Mouse (Mus musculus) layer of hippocampus, postnatal 36 days (tissue): Measurements from ENCODE around the gene Lysmd2. TPM values are rescaled to one million over a fixed set of nuclear protein-coding genes. Genes with fewer than 3 reads are reported as not detected.

Experiments
- total RNA-seq, 2 experiments: library from RNA; stranded (reverse); gene quantifications; 2 replicates each; pipeline ENCODE4 v1.2.3; 2021

The Lysmd2 gene
- total RNA-seq, 2 experiments from 2014 or later, result 61.8 to 65.8 TPM

Other genes with a start within 250 kb of the Lysmd2 start
- gene Mapk6, start 215.7 kb upstream of the Lysmd2 start, total RNA-seq, result 10 to 100 TPM; 27.4 to 28.1 TPM
- 10 to 100 TPM; 22.8 to 23.9 TPM for gene Leo1, start 184.2 kb upstream of the Lysmd2 start, total RNA-seq
- 10 to 100 TPM; 46.4 to 47.3 TPM for gene Tmod3, start 66.1 kb upstream of the Lysmd2 start, total RNA-seq
- gene Tmod2, start 14.4 kb upstream of the Lysmd2 start, total RNA-seq, result 100 to 1,000 TPM; 370 to 392 TPM
- gene Scg3, start 58.3 kb downstream of the Lysmd2 start, total RNA-seq, result 100 to 1,000 TPM; 279 to 282 TPM
- gene Bmp5, start 149.6 kb downstream of the Lysmd2 start, total RNA-seq, result 1 to 10 TPM in 1 of 2 experiments, under 1 TPM in 1; 0.60 to 2.2 TPM